Mouse (Mus musculus) left cerebral cortex, postnatal 25 days (tissue): ENCODE measurements around the gene Gm20425. TPM values are rescaled to one million over a fixed set of nuclear protein-coding genes. Genes with fewer than 3 reads are reported as not detected.

Source experiments
- DNase-seq, 2 experiments: peaks; one replicate each; pipeline ENCODE4 v3.0.0; 2022; ENCODE audit warnings: low spot score in 2 of 2, mixed read lengths in 1 of 2
- intact Hi-C: fragments of 180-260 bp; cut with DNase I; formaldehyde crosslinking; loops from one replicate; pipeline ENCODE4 v1.15.1; 2025
- total RNA-seq, 2 experiments: library from RNA; stranded (reverse); gene quantifications; 2 replicates each; pipeline ENCODE4 v1.2.3; 2021

The Gm20425 gene
- total RNA-seq, 2 experiments from 2014 or later, result 7.9 to 9.6 TPM

GRCm38 (mm10) chr9:103226806-103227205, 3.3 kb downstream of the Gm20425 start:
- DNase-seq, result no peak
- intact Hi-C loops, result no loop called here

GRCm38 (mm10) chr9:103225464-103225863, 4.6 kb downstream of the Gm20425 start:
- intact Hi-C loops, result loop anchor here (1.0 kb wide), 1 partner anchor 77 kb away; no protein-coding TSS in a partner anchor
- DNase-seq, result no peak

DNA sequence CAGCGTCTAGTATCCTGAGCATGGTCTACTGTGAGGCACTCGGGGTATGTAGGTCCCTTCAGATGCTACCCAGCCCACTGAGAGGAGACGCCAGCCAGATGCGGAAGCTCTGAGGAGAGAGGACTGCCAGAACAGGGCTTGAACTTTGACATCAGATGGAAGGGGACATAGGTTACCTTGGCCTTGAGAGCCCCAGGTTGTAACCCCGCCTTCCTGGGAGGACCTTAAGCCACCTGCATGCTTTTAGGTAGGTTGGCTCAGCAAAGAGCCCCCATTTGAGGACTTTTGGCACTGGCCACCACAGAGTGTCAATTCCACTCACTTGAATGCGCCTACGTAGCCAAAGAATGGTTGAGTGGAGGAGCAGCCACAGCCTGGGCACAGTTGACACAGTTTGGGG, 5.4 kb downstream of the Gm20425 start:
- intact Hi-C loops, result loop anchor here (1.0 kb wide), 1 partner anchor 78 kb away; no protein-coding TSS in a partner anchor
- DNase-seq, result no peak

- intact Hi-C loops, result no loop called here
- no peak for DNase-seq
Observed at GRCm38 (mm10) chr9:103214281-103214680, 15.8 kb downstream of the Gm20425 start.

DNA sequence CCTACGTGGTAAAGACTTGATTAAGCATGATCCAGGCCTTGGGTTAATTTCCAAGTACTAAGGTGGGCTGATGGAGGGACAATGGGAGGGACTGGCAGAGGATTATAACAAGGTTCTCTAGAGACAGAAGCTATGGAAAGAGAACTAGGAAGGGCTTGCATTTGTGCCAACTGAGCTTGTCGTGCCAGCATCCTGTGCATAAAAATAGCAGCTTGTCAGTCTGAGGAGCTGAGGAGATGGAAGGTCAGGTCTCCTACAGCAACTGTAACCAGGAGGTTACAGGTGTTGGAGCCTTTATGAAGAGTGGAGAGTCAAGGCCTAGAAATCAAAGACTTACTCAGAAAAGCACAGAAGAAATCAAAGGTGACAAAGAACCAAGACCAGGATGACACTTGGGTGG, 16.5 kb downstream of the Gm20425 start:
- intact Hi-C loops, result no loop called here
- no peak for DNase-seq

GRCm38 (mm10) chr9:103212654-103213420, 17.3 kb downstream of the Gm20425 start:
- DNase-seq, result peak in 1 of 2 experiments; percentile 40
- intact Hi-C loops, result no loop called here

GRCm38 (mm10) chr9:103208802-103209423, 21.2 kb downstream of the Gm20425 start:
- intact Hi-C loops, result loop anchor here (2.0 to 5.0 kb wide), 2 partner anchors 94 to 117 kb away; no protein-coding TSS in a partner anchor
- no peak for DNase-seq

DNA sequence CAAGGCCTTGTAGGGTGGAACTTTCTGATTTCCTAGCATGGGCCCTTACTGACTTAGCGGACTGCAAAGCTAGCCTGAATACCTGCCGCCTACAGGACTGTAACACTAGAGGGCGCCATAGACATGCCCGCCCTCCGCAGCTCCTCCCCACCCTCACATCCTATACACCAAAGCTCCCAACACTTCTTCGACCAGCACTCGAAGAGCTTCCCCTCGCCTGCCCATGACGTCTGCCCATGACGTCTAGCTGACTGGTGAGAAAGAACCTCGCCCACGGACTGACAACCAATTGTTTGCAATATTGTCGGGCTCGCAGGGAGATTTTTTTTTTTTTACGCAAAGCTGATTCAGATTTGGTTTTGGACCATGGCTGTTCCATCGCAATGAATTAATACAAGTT, 22.3 kb downstream of the Gm20425 start:
- intact Hi-C loops, result loop anchor here (2.0 to 5.0 kb wide), 2 partner anchors 95 to 116 kb away; no protein-coding TSS in a partner anchor
- peak; percentile 65 to 72 for DNase-seq

DNA sequence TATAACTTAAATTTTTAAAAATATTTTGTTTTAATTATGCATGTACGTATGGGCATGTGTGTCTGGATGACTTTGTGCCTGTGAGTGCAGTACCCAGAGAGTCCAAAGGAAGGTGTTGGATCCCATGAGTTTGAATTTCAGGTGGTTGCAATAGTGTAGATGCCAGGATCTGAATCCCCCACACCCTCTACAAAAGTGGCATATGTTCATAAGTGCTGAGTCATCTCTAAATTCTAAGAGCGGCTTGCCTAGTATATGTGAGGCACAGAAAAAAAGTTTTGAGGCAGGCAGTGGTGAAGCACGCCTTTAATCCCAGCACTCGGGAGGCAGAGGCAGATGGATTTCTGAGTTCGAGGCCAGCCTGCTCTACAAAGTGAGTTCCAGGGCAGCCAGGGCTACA, 24.3 kb downstream of the Gm20425 start:
- DNase-seq, result no peak
- intact Hi-C loops, result loop anchor here (5.0 kb wide), 1 partner anchor 113 kb away; no protein-coding TSS in a partner anchor

- DNase-seq, result peak; percentile 93 to 97
- intact Hi-C loops, result no loop called here
Observed at GRCm38 (mm10) chr9:103201561-103202260, 28.4 kb downstream of the Gm20425 start, which contains the start of gene Srprb. Srprb (minus strand) TSS chr9:103202137.

GRCm38 (mm10) chr9:103188416-103188815, 41.7 kb downstream of the Gm20425 start:
- intact Hi-C loops, result no loop called here
- no peak for DNase-seq

DNA sequence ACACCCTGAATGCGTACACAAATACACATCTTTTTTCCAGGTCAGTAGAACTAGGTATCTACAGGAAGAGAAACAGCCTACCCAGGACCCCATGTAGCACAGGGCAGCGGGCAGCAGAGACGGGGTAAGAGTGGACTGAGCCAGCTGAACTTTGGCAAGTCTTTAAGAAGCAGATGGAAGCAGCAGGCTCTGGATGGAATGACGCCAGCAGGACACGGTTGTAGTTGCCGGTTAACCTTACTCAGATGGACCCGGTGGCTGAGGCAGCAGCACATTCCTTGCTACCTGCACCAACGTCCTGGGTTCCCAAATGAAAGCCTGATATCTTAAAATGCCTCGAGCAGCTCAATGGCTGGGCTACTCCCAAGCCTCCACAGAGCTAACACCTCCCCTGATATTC, 43.4 kb downstream of the Gm20425 start:
- intact Hi-C loops, result no loop called here
- DNase-seq, result no peak

DNA sequence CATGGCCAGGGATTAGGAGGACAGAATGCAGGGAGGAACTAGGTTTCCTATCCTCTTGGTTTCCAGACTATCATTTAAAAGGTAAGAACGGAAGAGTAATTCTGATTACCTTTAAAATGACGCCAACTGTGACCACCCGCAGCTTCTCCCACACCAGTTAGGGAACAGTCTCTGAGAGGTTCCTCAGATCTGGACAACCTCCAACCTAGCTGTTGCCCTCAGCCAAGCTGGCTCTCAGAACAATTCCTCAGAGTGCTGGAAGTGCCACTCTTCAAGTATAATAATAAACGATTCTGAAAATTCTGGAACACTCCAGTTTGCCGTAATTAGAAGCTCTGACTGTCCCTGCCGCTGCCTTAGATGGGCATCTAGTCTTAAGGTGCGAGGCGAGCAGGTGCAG, 44.2 kb downstream of the Gm20425 start:
- DNase-seq, result peak in 1 of 2 experiments; percentile 48
- intact Hi-C loops, result no loop called here

DNA sequence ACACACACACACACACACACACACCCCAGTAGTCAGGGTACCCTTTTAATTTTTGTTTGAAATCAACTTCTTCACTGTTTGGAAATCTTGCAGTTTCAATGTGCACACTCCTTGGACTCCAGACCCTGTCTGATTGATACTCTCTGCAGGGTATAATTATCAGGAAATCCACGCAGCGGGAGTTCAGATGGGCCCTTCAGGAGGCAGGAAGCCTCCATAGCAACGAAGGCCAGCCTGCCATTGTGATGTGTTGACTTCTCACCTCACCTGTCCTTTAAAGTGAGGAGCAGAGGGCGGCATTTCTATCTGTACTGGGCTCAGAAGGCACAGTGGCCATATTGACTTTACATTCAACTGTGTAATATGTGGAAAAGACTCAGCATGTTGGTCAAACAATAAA, 45.3 kb downstream of the Gm20425 start:
- intact Hi-C loops, result no loop called here
- DNase-seq, result no peak

DNA sequence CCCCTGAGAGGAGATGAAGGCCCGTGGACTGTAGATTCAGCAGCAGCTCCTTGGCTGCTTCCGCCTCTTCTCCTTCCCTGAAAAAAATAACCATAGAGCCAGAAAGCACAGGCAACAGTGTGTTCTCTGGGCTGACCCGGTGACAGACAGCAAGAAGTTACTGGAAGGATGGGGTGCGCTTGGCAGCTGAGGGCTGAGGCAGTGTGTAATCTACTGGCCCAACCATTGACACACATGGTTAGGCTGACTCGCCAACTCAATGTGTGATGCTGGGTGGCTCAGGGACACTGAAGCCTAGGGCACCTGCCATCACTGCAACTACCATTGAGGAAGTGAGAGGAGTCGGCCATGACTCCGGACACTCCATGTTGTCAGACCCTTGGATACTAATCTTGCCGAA, 48.2 kb downstream of the Gm20425 start:
- no peak for DNase-seq
- intact Hi-C loops, result no loop called here

GRCm38 (mm10) chr9:103180807-103181565, 49.1 kb downstream of the Gm20425 start:
- DNase-seq, result peak; percentile 38 to 60
- intact Hi-C loops, result no loop called here

DNA sequence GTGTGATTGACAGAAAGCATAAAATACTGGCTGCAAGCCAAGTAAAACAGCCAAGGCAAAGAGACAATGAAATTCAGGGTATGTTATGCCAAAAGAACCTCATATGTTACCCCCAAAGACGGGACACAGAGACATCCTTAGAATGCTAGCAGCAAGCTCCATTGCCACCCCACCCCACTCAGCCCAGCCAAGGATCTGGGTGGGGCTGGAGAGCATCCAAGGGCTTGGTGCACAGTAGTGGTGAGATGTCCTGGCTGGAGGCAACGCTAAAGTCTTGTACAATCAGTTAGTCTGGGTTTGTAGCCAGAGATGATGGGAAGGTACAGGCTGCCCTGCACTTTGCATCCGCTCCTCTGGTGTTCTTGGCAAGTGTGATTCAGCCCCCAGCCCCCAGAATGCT, 49.8 kb downstream of the Gm20425 start:
- intact Hi-C loops, result no loop called here
- DNase-seq, result no peak

GRCm38 (mm10) chr9:103175692-103176091, 54.4 kb downstream of the Gm20425 start:
- intact Hi-C loops, result no loop called here
- DNase-seq, result no peak

DNA sequence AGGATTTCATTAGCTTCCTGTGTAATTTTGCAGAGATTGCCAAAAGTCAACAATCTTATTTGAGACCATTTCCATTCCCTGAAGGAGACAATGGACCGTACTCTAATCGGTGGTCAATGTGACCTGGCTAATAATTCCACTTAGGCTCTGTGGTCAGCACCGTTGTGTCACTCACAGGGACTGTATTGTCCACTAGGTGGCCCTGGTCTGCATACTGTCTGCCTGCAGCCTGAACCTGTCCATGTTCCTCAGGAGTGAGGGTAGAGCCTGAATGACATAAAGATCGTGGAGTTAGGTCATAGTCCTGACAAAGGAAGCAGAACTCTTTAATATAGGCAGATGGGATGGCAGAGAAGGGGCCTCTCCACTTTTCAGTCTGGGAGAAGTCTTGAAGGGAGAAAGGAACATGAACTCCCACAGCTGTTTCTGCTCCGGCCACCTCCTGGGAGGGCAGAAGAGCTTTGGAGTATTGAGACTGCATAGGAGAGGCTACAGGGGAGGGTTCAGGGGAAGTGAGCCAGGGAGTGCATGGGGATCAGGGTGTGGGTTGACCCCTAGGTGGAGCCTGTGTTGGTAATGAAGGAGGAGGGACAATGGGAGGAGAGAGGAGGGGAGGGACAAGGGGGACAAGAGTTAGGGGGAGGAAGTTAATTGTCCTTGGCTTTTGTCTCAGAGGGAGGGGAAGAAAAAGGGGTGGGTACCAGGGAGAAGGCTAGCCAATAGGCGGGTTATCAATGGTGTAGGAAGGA, 55.2 kb downstream of the Gm20425 start:
- DNase-seq, result no peak
- intact Hi-C loops, result no loop called here
